Mouse (Mus musculus) urinary bladder, adult 2 months (tissue): ENCODE results near the gene Slc2a1. TPM values are rescaled to one million over a fixed set of nuclear protein-coding genes. Genes with fewer than 3 reads are reported as not detected.

Experiments used
- DNase-seq: peaks from one replicate; pipeline ENCODE4 v3.0.0; 2022; ENCODE audit warnings: low spot score
- polyA plus RNA-seq: library from polyadenylated mRNA; depleted of rRNA; stranded (reverse); fragments of >200 nt; gene quantifications from 2 replicates; pipeline ENCODE4 v1.2.3, GENCODE M21; 2012

Gene Slc2a1
- polyA plus RNA-seq, 1 experiment = 36.2 TPM

- no peak for DNase-seq
These were observed 10.0 kb upstream of the Slc2a1 start for GRCm38 (mm10) chr4:119098216-119099210.

DNA sequence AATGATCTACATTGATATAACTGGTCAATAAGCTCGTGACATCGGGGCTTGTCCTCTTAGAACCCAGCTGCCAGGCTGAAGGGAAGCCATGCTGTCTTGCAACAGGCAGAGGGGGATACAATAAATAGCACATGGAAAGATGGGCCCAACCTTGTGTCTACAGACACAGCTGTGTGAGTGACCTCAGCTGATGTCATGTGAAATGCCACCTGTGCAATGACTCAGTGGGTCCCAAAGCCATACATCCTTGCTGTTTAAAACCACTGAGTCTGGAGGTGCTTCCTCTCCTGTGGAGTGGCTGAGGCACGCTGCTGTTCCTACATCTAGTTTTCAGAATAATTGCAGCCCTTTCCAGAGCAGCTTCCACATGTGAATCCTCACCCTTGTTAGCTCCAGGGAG, 7.1 kb upstream of the Slc2a1 start:
- no peak for DNase-seq

- DNase-seq = no peak
These were observed 6.0 kb upstream of the Slc2a1 start for GRCm38 (mm10) chr4:119102350-119103126.

GRCm38 (mm10) chr4:119104847-119105246, 3.7 kb upstream of the Slc2a1 start:
- DNase-seq = no peak

DNA sequence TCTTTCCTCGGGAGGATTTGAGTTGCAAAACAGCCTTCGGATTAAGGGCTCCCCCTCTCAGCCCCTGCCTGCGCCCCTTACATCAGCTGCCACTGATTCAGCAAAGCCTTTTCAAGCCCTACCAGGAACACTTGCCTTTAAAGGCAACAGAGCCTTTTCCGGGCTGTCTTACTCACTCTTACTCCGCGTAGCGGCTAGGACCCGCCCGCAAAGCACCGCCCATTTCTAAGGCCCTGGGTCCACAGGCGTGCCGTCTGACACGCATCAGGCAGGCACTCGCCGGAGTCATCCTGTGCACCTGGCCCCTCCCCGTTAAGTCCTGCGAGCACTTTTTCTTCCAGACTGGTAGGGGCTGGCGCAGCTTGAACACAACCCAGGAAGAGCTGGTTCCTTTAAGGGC, 2.8 kb upstream of the Slc2a1 start:
- DNase-seq = peak; percentile 63

- DNase-seq = no peak
These were observed 644 bp upstream of the Slc2a1 start for GRCm38 (mm10) chr4:119107867-119108266.

- no peak for DNase-seq
These were observed 1.1 kb downstream of the Slc2a1 start for GRCm38 (mm10) chr4:119109640-119110039.

GRCm38 (mm10) chr4:119110512-119110911, 2.0 kb downstream of the Slc2a1 start:
- no peak for DNase-seq

DNA sequence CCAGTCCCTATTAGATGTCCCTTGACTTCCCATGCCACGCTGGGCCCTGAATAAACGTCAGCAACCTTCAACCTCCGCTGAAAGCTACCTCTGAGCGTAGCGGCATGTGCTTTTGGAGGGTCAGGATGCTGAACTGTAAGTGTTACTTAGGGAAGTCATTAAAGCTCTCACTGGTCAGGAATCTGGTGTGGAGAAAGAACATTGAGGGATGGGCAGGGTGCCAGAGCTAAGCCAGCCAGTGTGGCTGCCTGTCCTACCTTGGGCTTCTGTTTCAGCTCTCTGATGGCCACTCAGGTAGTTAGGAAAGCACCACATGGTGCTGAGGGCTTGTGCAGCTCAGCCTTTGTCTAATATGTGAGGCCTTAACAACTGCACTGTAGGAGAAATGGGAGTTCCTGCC, 2.9 kb downstream of the Slc2a1 start:
- DNase-seq = no peak

- DNase-seq = no peak
These were observed 3.9 kb downstream of the Slc2a1 start for GRCm38 (mm10) chr4:119112256-119112885.

DNA sequence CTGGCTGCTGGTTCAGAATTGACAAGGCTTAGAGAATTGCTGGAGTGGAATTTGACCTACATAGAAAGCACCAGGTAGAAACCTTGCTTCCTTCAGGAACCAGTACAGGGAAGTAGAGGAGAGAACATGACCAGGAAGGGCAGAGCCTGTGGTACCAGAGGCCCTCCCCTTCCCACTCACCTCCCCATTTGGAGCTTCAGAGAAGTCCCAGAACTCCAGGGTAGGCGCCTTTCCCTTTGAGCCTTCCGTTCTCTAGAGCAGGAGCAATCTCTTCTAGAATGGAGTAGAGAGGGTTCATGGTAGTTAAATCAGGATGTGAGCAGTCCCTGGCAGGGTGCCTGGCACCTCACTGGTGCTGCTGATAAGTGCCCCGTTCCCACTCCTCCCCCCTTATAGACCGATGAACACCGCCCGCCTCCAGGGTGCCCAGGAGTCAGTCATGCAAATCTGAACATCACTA, 7.1 kb downstream of the Slc2a1 start:
- no peak for DNase-seq

DNA sequence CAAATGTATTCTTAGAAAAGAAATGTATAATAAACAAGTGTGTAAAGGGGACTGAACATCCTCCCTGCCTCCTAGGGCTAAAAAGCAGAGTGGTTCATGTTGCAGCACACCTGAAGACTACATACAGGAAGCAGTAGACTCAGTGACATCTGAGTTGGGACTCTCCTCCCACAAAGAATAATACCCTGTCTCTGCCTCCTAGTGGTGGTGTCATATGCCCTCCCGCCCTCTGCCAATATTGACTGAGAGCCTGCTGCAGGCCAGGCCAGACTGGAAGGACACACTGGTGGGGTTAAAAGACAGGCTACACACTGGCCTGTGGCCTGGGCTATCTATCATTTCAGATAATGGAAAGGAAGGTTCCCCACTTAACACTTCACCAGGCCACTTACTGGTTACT, 7.8 kb downstream of the Slc2a1 start:
- no peak for DNase-seq

DNA sequence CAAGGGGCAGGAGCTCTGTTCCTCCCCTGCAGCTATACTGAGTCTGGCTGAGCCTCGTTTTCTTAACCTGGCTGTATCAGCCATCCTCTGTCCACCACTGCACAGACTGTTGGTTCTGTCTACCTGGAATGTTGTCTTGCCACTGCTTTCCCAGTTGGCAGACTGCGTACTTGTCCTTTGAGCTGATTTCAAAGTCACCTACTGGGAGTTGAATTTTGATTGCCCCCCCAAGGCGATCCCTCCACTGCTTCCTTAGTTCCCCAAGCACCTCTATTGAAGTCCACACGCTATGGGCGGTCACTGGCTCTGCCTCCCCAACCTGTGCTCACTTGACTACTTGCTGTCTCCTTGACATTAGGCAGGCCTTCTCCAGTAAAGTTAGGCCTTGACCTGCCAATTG, 9.1 kb downstream of the Slc2a1 start:
- no peak for DNase-seq

DNA sequence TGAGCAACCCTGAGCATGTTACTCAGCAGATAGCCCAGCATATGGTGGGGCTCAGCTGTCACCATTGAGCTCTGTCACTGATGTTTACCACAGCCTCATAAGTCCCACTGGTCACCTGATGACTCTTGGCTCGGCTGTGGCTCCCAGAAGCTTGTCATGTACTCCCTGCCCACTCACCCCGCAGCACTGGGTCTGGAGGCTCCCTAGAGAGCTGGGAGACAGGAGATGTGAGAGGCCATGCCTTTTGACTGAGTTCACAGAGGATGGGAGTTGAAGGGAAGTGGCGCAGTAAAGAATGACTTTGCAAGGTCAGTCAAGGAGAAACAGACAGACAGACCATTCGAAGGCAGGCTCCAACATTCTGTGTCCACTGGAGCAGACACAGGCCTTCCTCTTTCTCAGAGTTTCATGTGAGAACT, 10.2 kb downstream of the Slc2a1 start:
- DNase-seq = no peak

DNA sequence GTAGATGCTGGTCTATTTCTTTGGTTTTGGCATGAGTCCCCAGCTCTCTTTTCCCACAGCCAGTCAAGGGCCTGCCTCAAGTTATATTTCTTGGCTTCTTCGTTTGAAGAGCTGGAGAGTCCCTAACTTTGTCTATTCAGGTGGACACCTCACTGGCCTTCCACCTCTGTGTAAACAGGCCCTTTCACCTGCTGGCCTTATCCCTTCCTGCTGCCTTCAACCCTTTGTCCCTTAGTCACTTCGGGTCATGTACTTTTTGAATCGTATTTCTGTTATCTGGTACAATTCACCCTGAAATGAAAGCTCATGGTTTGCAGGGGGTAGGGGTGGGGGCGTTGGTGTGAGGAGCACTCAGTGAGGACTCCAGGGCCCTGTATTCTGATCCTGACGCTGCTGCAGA, 10.8 kb downstream of the Slc2a1 start:
- no peak for DNase-seq

- no peak for DNase-seq
These were observed 11.6 kb downstream of the Slc2a1 start for GRCm38 (mm10) chr4:119120095-119120494.

DNA sequence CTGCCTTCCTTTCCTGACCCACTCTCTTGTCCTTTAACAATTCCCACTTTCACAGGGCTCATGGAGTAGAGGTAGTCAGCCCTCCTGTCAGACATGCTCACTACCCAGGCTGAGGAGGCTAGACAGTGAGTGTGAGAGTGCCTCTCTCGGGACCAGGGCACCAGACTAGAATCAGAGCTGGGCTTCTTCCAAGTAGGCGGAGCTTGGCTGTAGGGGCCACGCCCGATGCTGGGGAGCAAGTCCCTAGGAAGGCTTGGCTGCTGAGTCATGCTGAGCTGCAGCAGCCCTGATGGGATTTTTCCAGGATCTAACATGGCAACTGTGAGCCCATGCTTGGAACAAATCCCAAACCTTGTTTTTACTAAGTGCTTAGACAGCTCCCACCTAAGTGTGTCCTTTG, 12.7 kb downstream of the Slc2a1 start:
- DNase-seq = peak; percentile 68

DNA sequence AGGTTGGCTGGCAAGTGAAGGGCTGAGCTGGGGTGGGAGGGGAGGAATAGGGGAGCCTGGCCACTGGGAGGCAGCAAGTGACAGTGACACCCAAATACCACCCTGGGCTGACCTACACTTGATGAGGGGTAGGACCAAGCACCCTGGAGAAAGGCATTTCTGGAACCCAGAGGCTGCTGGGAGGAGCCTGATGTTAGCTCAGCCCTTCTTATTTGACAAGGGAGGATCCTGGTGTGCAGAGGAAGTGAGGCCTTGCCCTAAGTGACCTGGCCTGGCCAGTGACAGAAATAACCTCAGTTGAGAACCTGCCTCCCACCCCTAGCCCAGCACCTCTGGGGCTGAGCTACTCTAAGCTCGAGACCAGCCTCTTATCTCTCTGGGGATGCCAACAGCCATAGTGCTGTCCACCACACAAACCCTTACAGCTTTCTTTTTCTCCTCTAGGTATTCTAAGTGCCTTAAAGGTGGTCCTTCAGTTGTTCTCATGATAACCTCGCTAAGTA, 16.3 kb downstream of the Slc2a1 start:
- DNase-seq = no peak

GRCm38 (mm10) chr4:119125577-119126270, 17.2 kb downstream of the Slc2a1 start:
- no peak for DNase-seq

GRCm38 (mm10) chr4:119127229-119127628, 18.7 kb downstream of the Slc2a1 start:
- no peak for DNase-seq

GRCm38 (mm10) chr4:119128547-119128946, 20.0 kb downstream of the Slc2a1 start:
- no peak for DNase-seq
